Mouse (Mus musculus) MEL (cell line): ENCODE data around the gene Sf3b5.

Experiments used
- CTCF ChIP-seq, 3 experiments: IDR thresholded peaks in 2 of 3; conservative IDR thresholded peaks in 1 of 3; 2 replicates each; pipeline ENCODE4 v1.5.1; 2011 to 2012; ENCODE audit warnings: low read length in 3 of 3, low read depth in 2 of 3, mild to moderate bottlenecking in 2 of 3, improper control_type of control experiment in 1 of 3, inconsistent platforms in 1 of 3, mixed read lengths in 1 of 3, moderate library complexity in 1 of 3; ENCODE audit not compliant: control insufficient read depth in 1 of 3, insufficient read depth in 1 of 3, poor library complexity in 1 of 3, severe bottlenecking in 1 of 3
- ETS1 ChIP-seq: IDR thresholded peaks from 2 replicates; pipeline ENCODE4 v1.6.1; 2012; ENCODE audit warnings: low read depth, mild to moderate bottlenecking, inconsistent platforms, low read length, improper control_type of control experiment, moderate library complexity
- HCFC1 ChIP-seq: IDR thresholded peaks from 2 replicates; pipeline ENCODE4 v1.6.1; 2012; ENCODE audit warnings: low read depth, mild to moderate bottlenecking, inconsistent platforms, low read length, improper control_type of control experiment, moderate library complexity
- MAFK ChIP-seq: IDR thresholded peaks from 2 replicates; pipeline ENCODE4 v1.6.1; 2011; ENCODE audit warnings: low read depth, mild to moderate bottlenecking, low read length, improper control_type of control experiment, borderline replicate concordance
- NRF1 ChIP-seq: IDR thresholded peaks from 2 replicates; pipeline ENCODE4 v1.6.1; 2014; ENCODE audit warnings: low read depth, mild to moderate bottlenecking, inconsistent platforms, low read length, improper control_type of control experiment, moderate library complexity; ENCODE audit not compliant: poor library complexity, insufficient read depth, severe bottlenecking
- TAL1 ChIP-seq: IDR thresholded peaks from 2 replicates; pipeline ENCODE4 v1.6.1; 2012; ENCODE audit warnings: mild to moderate bottlenecking, inconsistent platforms, low read length, moderate library complexity, mixed read lengths
- TBP ChIP-seq: IDR thresholded peaks from 2 replicates; pipeline ENCODE4 v1.8.0; 2011; ENCODE audit warnings: low read depth, low read length, improper control_type of control experiment
- ZC3H11A ChIP-seq: IDR thresholded peaks from 2 replicates; pipeline ENCODE4 v1.6.1; 2012; ENCODE audit warnings: low read depth, mild to moderate bottlenecking, inconsistent platforms, low read length, improper control_type of control experiment
- ZMIZ1 ChIP-seq: IDR thresholded peaks from 2 replicates; pipeline ENCODE4 v1.6.1; 2012; ENCODE audit warnings: low read depth, mild to moderate bottlenecking, inconsistent platforms, low read length, improper control_type of control experiment, moderate library complexity

DNA sequence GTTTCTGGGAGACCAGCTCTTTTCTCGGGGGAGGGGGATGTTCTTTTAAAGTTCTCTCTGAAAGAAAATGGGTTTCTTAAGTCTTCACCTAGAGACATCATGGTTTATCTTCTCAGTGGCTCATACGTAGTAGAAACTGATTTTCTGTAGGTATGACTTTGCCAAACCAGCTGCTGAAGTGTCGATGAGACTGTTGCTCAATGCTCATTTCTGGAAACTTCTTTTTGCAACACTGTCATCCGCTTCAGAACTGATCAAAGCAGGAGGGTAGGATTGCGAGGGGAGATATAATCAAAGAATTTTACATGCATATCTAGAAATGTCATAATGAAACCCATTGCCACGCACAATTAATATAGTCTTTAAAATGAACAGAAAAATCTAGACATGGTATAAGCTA, 30.6 kb upstream of the Sf3b5 start:
- TF ChIP-seq TBP (no peak), ZC3H11A (no peak), MAFK (no peak), HCFC1 (no peak), TAL1 (no peak), CTCF (IDR thresholded peaks at IDR 0.05 in 2 of 3, conservative IDR thresholded peaks at IDR 0.05 in 1 of 3; ENCODE audit: control insufficient read depth in 1 of 3, insufficient read depth in 1 of 3, low read depth in 2 of 3, low read length in 3 of 3, poor library complexity in 1 of 3, severe bottlenecking in 1 of 3) (no peak), ZMIZ1 (no peak), ETS1 (no peak), NRF1 (no peak)
